Mouse (Mus musculus): ENCODE data around the gene Emilin1.

The Emilin1 gene

DNA sequence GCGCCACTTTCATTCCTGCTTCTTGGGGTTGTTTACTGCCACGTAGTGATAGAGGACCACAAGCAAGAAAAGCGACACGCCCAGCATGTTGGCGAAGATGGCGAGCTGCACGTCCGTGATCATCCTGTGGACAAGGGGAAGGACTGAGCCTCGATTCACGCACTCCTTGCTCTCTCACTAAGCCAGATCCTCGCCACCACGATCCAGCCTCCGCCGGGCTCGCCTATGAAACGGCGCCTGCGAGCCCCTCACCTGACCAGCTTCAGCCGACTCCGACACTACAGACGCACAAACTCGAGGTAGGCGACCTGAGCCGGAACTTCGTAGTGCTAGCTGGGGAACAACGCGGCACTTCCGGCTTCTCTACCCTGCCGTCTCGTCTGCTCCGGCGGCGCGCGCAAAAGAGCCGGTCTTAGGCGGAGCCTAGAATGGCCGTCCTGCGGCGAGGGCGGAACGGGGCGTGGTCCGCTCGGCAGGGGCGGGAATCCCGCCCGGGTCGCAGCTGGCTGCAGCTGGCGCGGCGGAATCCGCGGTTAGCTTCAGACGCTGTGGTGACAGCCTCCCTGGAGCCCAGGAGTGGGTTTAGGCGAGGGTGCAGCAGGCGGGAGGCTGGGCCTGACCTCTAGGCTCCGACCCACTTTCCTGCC, 5.7 kb upstream of the Emilin1 start, which contains the start of gene Ost4:
TSS of gene Ost4 (minus strand) at position 376 of the 647 bp plus-strand sequence.
- in situ Hi-C loops (cut with MboI; ENCODE audit: low sequenced_read_pairs): no loop called here

DNA sequence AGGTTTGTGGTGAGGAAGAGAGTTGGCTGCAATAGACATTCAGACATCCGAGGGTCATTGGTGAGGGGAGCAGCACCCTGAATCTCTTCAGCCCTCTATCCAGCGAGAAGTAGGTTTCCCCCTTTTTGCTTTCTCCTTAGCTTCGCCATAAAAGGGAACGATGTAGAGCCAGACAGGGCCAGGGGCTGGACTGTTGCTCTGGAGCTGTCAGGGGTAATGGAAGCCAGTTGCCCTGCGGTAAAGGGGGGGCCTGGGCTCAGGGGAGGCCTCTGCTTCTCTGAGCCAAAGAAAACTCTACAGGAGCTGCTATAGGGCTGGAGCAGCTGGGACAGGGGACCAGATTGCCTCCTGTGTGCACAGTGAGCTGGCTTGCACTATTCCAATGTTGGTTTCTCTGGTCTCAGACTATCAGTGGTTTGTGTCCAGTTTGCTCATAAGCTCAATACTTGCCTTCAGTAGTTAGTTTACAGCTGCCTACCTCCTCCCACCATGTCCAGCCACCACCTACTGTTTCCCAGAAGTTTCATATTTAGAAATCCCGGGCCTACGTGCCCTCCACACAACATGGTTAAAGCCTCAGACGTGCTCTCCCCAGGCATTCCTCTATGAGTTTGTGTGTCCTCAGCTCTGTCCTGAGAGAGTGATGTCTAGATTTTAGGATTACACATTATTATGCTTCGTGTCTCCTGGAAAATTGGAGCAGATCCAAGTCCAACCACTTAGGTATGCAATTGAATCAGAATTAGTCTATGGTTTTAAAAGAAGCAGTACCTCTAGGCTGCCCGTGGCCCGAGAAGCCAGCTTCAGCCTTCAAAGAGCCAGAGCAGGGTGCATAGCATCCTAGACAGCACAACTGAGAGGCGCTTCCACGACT, 4.5 kb upstream of the Emilin1 start:
- in situ Hi-C loops (cut with MboI; ENCODE audit: low sequenced_read_pairs): no loop called here

DNA sequence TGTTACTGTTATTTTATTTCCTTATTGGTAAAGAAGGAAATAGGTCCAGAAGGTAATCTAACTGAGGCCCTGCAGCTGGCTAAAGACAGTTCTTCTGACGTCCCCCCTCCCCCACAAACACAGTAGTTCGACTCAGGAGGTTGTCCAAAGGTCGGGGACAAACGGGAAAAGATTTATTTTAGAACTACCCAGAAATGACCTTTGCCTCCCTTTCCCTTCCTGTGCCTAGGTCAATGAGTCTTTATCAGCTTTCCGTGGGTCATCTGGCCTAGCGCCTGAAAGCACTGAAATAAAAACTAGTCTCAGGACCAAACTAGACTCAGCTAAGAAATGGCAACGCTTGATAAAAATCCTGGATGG, 3.9 kb upstream of the Emilin1 start:
- in situ Hi-C loops (cut with MboI; ENCODE audit: low sequenced_read_pairs): no loop called here

DNA sequence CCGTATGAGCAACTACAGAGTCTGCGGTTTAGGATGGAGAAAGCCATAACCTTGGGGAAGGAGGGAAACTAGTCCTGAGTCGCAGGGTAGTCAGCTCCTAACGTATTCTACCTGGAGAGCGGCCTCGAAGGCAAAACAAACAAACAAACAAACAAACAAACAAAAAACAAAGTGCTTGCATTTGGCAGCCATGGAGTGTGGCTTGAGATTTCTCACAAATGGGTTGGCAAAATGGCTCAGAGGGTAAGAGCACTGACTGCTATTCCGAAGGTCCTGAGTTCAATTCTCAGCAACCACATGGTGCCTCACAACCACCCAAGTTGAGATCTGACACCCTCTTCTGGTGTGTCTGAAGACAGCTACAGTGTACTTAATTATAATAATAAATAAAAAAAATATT, 3.3 kb upstream of the Emilin1 start:
- in situ Hi-C loops (cut with MboI; ENCODE audit: low sequenced_read_pairs): no loop called here

DNA sequence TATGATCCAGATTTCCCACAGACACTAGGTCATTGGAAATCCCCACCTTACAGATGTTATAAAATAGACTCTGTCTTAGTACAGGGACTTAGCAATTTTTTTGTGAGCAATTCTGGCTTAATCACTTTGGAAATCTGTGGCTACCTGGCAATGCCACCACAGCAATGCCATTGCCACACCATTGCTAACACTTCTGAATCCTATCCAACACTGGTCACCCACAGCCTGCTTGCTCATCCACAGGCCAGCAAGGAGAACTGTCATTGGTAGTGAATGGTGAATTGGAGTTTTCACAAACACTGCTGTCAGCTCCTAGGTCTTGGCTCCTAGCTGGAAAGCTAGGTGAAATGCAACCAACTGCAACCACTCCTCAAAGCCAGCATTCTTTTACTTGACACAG, 2.7 kb upstream of the Emilin1 start:
- in situ Hi-C loops (cut with MboI; ENCODE audit: low sequenced_read_pairs): no loop called here

DNA sequence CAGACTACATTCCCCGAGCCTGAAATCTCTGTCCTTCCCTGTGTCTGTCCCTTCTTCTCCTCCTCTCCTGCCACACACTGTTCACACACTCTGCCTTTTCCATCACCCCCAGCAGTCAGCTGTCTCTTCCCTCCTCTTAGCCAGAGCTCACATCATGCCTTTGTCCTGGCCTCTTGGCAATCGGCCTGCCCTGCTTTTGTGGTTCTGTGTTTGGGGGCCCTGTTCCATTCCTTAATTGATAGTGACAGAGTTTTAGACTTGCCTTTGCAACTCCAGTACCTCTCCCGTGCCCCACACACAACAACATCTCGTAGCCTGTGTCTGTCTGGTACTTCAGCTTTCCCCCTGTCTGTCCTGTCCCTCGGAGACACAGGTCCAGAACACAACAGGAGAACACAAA, 1.0 kb upstream of the Emilin1 start:
- in situ Hi-C loops (cut with MboI; ENCODE audit: low sequenced_read_pairs): no loop called here

DNA sequence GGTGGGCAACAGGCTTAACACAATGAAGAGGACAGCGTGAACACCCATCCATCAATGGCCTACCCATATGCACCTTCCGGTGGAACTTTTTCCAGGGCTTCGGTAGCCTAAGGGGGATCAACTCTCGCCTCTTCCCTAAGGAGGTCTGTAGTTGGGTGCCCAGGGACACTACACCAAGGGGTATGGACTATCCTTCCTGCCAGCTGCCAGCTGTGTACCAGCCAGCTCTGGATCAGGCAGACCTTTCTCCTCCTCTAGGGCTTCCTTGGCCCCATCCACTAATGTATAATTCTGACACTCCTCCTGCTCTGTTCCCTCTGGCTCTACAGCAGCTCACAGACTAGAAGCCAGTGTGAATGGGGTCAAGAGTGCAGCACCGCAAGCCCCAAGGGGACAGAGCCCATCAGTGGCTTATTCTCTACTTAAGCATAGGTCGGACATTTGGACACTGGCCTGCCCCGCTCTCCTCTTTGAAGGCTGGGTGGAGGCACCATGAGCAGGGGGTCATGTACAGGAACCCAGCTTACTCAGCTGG, 966 bp downstream of the Emilin1 start:
- in situ Hi-C loops (cut with MboI; ENCODE audit: low sequenced_read_pairs): no loop called here

DNA sequence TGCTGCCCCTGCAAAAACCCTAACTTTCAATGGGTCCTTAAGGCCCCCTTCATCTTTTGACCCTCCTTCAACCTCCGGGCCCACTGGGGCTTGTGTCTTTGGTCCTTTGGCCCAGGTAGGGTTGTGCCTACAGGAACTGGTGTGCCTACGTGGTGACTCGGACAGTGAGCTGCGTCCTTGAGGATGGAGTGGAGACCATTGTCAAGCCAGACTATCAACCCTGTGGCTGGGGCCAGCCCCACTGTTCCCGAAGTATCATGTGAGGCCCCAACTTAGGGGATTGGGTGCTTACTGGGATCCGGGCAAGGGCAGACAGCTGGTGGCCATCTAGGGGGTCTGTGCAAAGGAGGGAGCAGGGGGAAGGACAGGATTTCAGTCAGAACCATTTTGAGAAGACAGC, 1.6 kb downstream of the Emilin1 start:
- in situ Hi-C loops (cut with MboI; ENCODE audit: low sequenced_read_pairs): no loop called here

DNA sequence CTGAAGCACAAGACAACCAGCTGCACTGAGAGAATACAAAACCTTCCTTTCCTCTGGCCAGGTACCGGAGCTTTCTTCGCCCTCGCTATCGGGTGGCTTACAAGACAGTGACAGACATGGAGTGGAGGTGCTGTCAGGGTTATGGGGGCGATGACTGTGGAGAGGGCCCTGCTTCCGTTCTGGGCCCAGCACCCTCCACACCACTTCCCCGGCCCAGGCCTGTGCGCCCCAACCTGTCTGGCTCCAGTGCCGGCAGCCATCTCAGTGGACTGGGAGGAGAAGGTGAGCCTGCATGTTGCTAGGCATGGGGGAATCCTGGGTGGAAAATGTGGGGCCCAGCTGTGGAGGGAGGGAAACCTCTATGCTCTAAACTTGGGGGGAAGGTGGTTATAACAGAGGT, 2.3 kb downstream of the Emilin1 start:
- in situ Hi-C loops (cut with MboI; ENCODE audit: low sequenced_read_pairs): no loop called here

DNA sequence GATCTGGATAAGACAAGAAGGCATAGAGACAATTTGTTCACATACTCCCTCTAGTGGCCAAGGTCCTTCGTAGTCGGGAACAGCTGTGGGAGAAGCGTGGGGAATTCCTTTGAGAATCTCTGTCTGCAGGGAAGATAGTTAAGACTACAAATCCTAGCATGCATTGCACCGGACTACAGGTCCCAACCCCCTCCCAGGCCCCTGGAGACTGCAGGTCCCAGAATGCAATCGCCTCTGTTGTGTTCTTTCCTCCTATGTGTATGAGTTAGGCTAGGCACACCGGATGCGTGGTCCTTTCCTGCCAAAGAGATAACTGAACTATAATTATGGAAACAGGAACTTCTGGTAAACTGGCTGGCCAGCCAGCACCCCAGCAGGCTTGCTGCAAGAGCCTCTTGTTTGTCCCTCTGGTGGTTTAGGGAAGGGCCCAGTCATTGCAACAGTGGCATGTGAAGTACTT, 2.8 kb downstream of the Emilin1 start:
- in situ Hi-C loops (cut with MboI; ENCODE audit: low sequenced_read_pairs): no loop called here

DNA sequence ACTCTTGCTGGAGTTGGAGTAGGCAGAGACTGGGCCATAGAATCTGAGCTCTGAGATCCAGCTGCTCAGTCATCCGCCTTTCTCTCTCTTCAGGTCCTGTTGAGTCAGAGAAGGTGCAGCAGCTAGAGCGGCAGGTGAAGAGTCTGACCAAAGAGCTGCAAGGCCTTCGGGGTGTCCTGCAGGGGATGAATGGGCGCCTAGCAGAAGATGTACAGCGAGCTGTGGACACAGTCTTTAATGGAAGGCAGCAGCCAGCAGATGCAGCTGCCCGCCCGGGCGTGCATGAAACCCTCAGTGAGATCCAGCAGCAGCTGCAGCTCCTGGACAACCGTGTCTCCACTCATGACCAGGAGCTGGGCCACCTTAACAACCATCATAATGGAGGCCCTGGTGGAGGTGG, 3.6 kb downstream of the Emilin1 start:
- in situ Hi-C loops (cut with MboI; ENCODE audit: low sequenced_read_pairs): no loop called here

DNA sequence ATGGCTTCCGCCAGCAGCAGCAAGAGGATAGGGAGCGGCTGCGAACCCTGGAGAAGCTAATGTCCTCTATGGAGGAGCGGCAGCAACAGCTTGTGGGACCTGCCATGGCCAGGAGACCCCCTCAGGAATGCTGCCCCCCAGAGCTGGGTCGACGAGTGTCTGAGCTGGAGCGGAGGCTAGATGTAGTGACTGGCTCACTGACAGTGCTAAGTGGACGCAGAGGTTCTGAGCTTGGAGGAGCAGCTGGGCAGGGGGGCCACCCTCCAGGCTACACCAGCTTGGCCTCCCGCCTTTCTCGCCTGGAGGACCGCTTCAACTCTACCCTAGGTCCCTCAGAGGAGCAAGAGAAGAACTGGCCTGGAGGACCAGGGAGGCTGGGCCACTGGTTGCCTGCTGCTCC, 4.1 kb downstream of the Emilin1 start:
- in situ Hi-C loops (cut with MboI; ENCODE audit: low sequenced_read_pairs): no loop called here

DNA sequence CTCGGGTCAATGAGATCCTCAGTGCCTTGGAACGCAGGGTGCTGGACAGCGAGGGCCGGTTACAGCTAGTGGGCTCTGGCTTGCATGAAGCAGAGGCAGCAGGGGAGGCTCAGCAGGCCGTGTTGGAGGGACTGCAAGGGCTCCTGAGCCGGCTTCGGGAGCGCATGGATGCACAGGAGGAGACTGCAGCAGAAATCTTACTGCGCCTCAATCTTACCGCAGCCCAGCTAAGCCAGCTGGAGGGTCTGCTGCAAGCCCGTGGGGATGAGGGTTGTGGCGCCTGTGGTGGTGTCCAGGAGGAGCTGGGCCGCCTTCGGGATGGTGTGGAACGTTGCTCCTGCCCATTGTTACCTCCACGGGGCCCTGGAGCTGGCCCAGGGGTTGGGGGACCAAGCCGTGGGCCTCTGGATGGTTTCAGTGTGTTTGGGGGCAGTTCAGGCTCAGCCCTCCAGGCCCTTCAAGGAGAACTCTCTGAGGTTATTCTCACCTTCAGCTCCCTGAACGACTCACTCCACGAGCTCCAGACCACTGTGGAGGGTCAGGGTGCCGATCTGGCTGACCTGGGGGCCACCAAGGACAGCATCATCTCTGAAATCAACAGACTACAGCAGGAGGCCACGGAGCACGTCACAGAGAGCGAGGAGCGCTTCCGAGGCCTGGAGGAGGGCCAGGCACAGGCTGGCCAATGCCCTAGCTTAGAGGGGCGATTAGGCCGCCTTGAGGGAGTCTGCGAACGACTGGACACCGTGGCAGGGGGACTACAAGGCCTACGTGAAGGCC, 4.9 kb downstream of the Emilin1 start:
- in situ Hi-C loops (cut with MboI; ENCODE audit: low sequenced_read_pairs): no loop called here

DNA sequence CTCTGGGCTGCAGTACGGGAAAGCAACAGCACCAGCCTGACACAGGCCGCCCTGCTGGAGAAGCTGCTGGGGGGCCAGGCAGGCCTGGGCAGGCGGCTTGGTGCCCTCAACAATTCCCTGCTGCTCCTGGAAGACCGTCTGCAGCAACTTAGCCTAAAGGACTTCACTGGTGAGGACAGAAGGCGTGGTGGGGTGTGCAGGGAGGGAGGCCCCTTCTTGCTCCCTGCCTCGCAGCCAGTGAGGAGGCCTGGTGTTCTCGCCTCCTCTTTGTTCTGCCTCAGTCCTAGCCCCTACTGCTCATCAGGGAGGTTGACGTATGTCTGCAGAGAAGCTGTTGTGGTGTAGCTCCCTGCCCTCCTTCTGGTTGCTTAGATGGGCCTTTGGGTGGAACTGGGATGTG, 5.5 kb downstream of the Emilin1 start:
- in situ Hi-C loops (cut with MboI; ENCODE audit: low sequenced_read_pairs): no loop called here

DNA sequence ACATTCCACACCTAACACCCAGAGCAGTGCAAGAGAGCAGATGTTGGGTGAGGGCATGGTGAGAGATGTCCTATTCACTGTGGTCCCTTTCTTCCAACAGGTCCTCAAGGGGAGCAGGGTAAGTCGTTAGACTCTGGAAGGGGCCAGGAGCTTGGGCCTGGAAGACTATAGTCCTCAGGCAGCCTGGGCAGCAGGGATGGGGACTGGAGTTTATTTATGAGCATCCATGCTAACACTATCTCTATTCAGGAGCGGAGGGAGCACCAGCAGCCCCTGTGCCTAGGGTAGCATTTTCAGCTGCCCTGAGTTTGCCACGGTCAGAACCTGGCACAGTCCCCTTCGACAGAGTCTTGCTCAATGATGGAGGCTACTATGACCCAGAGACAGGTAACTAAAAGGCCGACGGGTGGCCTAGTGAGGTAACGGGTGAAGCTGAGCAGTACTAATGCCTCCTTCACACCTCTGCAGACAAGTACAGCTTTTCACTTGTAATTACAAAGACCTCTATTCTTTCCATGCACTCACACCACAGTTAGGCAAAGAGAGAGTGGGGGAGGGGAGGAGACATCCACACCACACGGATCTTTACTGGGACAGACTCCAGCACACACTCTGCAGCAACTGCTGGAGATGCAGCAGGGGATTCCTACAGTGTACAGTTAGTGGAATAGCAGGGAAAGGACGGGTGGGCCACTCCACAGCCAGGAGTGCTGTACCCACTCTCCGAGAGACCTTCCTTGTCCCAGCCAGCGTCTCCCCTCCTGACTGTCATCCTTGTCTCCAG, 6.8 kb downstream of the Emilin1 start:
- in situ Hi-C loops (cut with MboI; ENCODE audit: low sequenced_read_pairs): no loop called here

DNA sequence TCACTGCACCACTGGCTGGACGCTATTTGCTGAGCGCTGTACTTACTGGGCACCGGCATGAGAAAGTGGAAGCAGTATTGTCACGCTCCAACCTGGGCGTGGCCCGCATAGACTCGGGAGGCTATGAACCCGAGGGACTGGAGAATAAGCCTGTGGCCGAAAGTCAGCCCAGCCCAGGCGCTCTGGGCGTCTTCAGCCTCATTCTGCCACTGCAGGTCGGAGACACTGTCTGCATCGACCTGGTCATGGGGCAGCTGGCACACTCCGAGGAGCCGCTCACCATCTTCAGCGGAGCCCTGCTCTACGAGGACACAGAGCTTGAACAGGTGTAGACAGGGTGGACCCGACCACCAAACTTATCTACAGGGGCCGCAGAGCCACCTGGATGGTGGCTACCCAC, 7.4 kb downstream of the Emilin1 start:
- in situ Hi-C loops (cut with MboI; ENCODE audit: low sequenced_read_pairs): no loop called here

DNA sequence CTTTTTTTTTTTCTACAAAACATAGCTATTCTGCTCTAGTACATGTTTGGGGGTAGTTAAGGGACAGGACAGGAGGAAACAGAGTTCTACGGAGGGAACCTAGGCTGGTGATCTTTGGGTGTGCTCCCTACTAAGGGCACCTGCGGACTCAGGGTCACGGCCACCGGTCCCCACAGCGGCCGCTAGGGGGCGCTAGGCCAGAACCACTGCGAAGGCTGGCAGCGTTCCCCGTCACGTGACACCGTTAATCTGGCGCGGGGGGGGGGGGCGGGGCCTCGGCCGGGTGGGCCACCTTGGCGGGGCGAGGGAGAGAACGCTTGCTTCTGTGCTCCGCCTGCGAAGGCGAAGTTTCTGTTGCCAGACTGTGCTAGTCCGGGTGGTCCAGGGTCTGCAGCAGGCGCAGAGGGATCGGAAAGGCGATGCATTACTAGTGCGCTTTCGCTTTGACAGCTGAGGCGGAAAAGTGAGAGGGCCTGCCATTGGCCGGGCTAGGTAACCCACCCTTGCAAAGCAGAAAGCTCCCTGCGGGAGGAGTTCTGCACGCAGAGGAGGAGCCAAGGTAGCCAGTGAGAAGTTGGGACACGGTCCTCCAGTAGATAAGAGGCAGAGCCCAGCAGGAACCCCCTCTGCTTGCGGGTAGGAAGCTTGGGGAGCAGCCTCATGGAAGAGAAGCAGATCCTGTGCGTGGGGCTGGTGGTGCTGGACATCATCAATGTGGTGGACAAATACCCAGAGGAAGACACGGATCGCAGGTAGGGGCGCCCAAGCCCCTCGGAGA, 8.2 kb downstream of the Emilin1 start, which contains the start of gene Khk:
TSS of gene Khk (plus strand) at position 176 of the 778 bp plus-strand sequence.
- in situ Hi-C loops (cut with MboI; ENCODE audit: low sequenced_read_pairs): no loop called here

DNA sequence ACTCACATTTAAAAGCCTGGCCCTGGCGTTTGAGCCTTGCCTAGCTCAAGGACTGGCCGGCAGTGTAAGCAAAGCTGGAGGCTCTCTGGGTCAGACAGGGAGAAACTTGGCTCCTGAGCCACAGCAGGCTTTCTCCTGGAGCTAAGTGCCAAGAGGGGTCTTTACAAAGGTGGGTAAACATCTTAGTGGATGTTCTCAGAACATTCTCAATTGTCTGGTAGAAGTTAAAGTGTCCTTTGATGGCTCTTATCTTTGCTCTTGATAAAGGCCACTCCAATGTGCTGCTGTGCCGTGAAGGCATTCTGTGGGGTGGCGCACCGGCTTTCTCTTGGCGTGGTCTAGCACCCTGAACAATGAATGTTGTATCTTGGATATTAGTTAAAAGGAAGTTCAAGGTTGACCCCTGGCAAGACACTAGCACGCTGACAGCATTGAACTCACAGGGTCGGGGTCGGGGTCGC, 9.4 kb downstream of the Emilin1 start:
- in situ Hi-C loops (cut with MboI; ENCODE audit: low sequenced_read_pairs): no loop called here

DNA sequence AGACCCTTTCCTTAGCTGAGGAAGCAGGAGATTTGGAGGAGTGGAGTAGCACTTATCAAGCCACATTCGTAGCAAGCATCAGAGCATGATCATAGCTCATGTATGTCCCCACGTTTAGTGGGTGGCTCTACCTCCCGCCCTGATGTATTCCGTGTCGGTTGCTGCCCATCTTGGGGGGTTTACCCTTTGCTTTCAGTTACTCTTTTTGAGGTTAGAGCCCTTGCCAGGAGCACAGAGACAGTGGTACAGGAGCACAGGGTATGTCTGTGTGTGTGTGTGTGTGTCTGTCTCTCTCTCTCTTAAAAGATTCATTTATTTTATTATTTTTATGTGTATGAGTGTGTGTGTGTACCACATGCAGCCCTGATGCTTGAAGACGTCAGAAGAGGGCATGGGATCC, 9.9 kb downstream of the Emilin1 start:
- in situ Hi-C loops (cut with MboI; ENCODE audit: low sequenced_read_pairs): no loop called here

DNA sequence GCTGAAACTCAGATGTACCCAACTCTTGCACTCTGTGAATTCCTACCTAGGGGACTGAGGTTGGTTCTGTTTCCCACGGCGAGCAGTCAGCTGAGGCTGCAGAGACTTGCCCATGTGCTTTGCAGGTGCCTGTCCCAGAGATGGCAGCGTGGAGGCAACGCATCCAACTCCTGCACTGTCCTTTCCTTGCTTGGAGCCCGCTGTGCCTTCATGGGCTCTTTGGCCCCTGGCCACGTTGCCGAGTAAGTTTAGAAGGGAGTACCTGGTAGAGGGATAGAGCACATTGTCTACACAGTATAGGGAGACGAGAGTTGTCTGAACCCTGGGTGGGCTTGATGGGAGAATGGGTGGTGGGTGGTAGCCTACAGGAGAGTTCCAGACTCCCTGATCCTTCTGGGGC, 11.4 kb downstream of the Emilin1 start:
- in situ Hi-C loops (cut with MboI; ENCODE audit: low sequenced_read_pairs): no loop called here
